Mouse (Mus musculus): ENCODE data around the gene Saa3. TPM values are rescaled to one million over a fixed set of nuclear protein-coding genes. Genes with fewer than 3 reads are reported as not detected.

The Saa3 gene
- polyA plus RNA-seq, 1 experiment from 2014 or later = 0.54 TPM

DNA sequence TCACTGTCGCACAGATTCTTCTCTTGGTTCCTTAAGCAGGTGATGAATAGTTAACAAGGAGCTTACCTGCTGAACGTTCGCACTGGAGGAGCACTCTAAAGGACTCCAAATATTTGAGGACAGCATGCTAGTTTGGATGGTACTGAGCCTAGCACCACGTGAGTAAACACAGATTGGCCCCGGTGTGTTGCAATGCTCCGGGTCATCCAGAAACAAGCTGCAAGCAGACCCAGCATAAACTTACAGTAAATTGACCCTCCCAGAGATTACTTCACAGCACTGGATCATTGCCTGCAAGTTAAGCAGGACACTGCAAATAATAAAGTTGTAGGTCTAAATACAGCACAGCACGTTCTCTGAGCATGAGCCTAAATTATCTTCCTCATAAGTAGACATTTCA is 4.0 kb upstream of the Saa3 start:
- ATAC-seq (ENCODE audit: insufficient read depth, low FRiP score) = peak; percentile 47; the same call in 1 of the 2 replicates
- Histone ChIP-seq H3K36me3 (ENCODE audit: control insufficient read depth, insufficient read depth, low read length) (no peaks in the 10 kb centered on the region), H3K9ac (ENCODE audit: low read length) (no peak overlapping the region), H3K4me2 (ENCODE audit: low read depth, low read length) (no peak overlapping the region), H3K4me1 (ENCODE audit: control insufficient read depth, insufficient read depth, low read length) (no peaks in the 10 kb centered on the region), H3K9me3 (replicated peaks; ENCODE audit: control insufficient read depth, low read length) (no peaks in the 10 kb centered on the region), H3K27ac (ENCODE audit: low read length) (no peak overlapping the region), H3K27me3 (ENCODE audit: control insufficient read depth, insufficient read depth, low read length) (no peaks in the 10 kb centered on the region), H3K4me3 (replicated peaks; ENCODE audit: low read length) (no peak overlapping the region)
- WGBS = 51% methylated on average over 7 of the region's 7 CpGs

- WGBS = 80% methylated on average over 7 of the region's 7 CpGs
- H3K4me1 ChIP-seq (ENCODE audit: control insufficient read depth, insufficient read depth, low read length) = no peaks in the 10 kb centered on the region
- no peaks in the 10 kb centered on the region for H3K27me3 ChIP-seq (ENCODE audit: control insufficient read depth, insufficient read depth, low read length)
- H3K4me3 ChIP-seq (replicated peaks; ENCODE audit: low read length) = no peak overlapping the region
- H3K27ac ChIP-seq (ENCODE audit: low read length) = no peak overlapping the region
- no peak overlapping the region for H3K9ac ChIP-seq (ENCODE audit: low read length)
- no peaks in the 10 kb centered on the region for H3K9me3 ChIP-seq (replicated peaks; ENCODE audit: control insufficient read depth, low read length)
- ATAC-seq (ENCODE audit: insufficient read depth, low FRiP score) = 0 out of 2 replicates have a peak, but pooled peaks have one; percentile 17
- H3K36me3 ChIP-seq (ENCODE audit: control insufficient read depth, insufficient read depth, low read length) = no peaks in the 10 kb centered on the region
- H3K4me2 ChIP-seq (ENCODE audit: low read depth, low read length) = no peak overlapping the region
Measured at GRCm38 (mm10) chr7:46718591-46719270, 3.2 kb upstream of the Saa3 start.

DNA sequence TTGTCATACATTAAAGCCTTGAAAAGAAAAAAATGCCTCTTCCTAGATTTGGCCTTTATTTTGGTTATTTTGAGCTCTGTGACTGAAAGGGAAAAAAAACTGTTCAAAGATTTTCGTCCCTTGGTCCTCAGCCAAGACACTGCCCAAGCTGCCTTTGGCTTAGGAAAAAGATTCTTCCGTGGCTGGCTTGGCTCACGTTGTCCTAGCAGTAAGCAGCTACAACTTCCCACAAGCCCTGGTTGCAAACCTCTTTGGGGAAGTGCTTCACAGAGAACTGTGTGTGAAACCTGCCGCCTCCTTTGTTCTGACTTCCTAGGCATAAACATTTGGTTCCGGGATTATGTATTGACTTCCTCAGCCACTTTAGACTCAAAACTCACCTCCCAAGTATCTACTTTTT is 1.4 kb upstream of the Saa3 start:
- Histone ChIP-seq H3K9ac (ENCODE audit: low read length) (no peak overlapping the region), H3K4me1 (ENCODE audit: control insufficient read depth, insufficient read depth, low read length) (no peaks in the 10 kb centered on the region), H3K4me2 (ENCODE audit: low read depth, low read length) (no peak overlapping the region), H3K9me3 (replicated peaks; ENCODE audit: control insufficient read depth, low read length) (no peaks in the 10 kb centered on the region), H3K27me3 (ENCODE audit: control insufficient read depth, insufficient read depth, low read length) (no peaks in the 10 kb centered on the region), H3K36me3 (ENCODE audit: control insufficient read depth, insufficient read depth, low read length) (no peaks in the 10 kb centered on the region), H3K4me3 (replicated peaks; ENCODE audit: low read length) (no peak overlapping the region), H3K27ac (ENCODE audit: low read length) (no peak overlapping the region)
- WGBS = 36% methylated on average over 5 of the region's 5 CpGs
- no peak for ATAC-seq (ENCODE audit: insufficient read depth, low FRiP score)

DNA sequence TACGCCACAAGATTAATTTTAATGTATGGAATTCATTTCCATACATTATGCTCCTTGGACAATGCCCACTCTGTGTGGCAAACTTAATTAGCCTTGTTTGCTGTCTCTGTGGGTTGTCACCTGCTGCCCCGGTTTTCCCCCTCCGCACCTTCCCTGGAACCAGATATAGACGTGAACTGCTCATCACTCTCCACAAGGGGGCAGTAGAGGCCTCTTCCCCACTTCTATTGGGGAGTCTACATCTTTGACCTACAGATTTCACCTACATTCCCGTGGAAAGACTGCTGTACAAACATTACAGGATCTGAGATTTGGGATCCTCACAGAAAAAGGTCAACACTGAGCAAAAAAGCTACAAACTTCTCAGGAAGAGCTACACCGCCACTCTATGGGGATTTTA is 982 bp downstream of the Saa3 start:
- Histone ChIP-seq H3K4me3 (replicated peaks; ENCODE audit: low read length) (no peak overlapping the region), H3K9me3 (replicated peaks; ENCODE audit: control insufficient read depth, low read length) (no peaks in the 10 kb centered on the region), H3K27ac (ENCODE audit: low read length) (no peak overlapping the region), H3K27me3 (ENCODE audit: control insufficient read depth, insufficient read depth, low read length) (no peaks in the 10 kb centered on the region), H3K36me3 (ENCODE audit: control insufficient read depth, insufficient read depth, low read length) (no peaks in the 10 kb centered on the region), H3K4me1 (ENCODE audit: control insufficient read depth, insufficient read depth, low read length) (peaks cover 3% of the 10 kb centered on the region; the same call in 1 of the 2 replicates), H3K4me2 (ENCODE audit: low read depth, low read length) (no peak overlapping the region), H3K9ac (ENCODE audit: low read length) (no peak overlapping the region)
- ATAC-seq (ENCODE audit: insufficient read depth, low FRiP score) = no peak
- 32% methylated on average over 6 of the region's 6 CpGs for WGBS

- peaks cover 8% of the 10 kb centered on the region; the same call in 1 of the 2 replicates for H3K4me1 ChIP-seq (ENCODE audit: control insufficient read depth, insufficient read depth, low read length)
- no peak overlapping the region for H3K4me3 ChIP-seq (replicated peaks; ENCODE audit: low read length)
- no peak overlapping the region for H3K4me2 ChIP-seq (ENCODE audit: low read depth, low read length)
- no peaks in the 10 kb centered on the region for H3K27me3 ChIP-seq (ENCODE audit: control insufficient read depth, insufficient read depth, low read length)
- no peak overlapping the region for H3K9ac ChIP-seq (ENCODE audit: low read length)
- H3K9me3 ChIP-seq (replicated peaks; ENCODE audit: control insufficient read depth, low read length) = no peaks in the 10 kb centered on the region
- no peak overlapping the region for H3K27ac ChIP-seq (ENCODE audit: low read length)
- WGBS = 63% methylated on average over 6 of the region's 6 CpGs
- ATAC-seq (ENCODE audit: insufficient read depth, low FRiP score) = no peak
- no peaks in the 10 kb centered on the region for H3K36me3 ChIP-seq (ENCODE audit: control insufficient read depth, insufficient read depth, low read length)
Measured at GRCm38 (mm10) chr7:46712250-46712649, 3.2 kb downstream of the Saa3 start.

DNA sequence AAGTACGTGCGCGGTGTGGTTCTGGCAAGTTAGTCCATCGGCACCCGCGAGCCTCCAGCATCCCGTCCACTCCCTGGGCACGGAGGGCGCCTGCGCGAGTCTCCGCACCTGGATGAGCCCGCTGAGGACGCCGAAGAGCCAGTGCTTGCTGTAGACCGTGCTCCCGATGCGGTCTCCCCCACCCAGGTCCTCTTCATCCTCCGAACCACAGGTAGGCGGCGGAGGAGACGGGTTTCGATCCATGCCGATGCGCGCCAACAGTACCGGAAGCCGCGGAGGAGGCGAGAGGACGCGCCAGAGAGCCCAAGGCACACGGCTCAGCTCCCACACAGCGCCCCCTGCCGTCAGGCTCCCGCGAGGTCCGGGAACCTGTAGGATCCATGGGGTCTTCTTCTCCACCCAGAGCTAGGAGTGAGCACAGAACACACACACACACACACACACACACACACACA is 5.1 kb downstream of the Saa3 start, which contains the start of gene Saal1:
Gene Saal1 (minus strand): TSS at position 291 of the 455 bp plus-strand sequence.
- peak; percentile 97 for ATAC-seq (ENCODE audit: insufficient read depth, low FRiP score)
- H3K27ac ChIP-seq (ENCODE audit: low read length) = peak within 1 kb of the TSS; percentile 82

DNA sequence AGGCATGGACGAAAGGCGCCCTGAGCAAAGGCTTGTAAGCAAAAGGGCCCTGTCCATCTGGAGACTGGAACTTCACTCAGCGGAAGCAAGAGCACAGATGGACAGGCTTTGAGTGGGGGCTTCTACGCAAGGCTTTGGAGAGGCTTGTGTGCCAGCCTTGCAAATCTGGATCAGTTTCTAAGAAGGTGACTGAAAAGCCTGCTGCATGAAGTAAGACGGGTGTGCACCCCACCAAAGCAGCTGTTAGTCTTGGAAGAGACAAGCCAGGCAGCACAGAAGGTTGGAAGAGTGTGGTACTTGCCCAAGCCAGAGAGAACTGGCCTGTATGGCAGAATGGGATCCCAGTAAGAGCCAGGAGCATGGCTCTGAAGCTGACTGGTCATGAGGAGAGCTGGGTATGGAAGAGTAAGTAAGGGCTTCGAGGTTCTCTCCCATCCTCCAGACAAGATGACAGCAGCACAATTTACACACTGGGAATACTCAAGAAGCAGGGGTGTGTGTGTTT is 14.9 kb downstream of the Saa3 start:
- Histone ChIP-seq H3K9me3 (replicated peaks; ENCODE audit: control insufficient read depth, low read length) (no peaks in the 10 kb centered on the region), H3K27me3 (ENCODE audit: control insufficient read depth, insufficient read depth, low read length) (no peaks in the 10 kb centered on the region), H3K27ac (ENCODE audit: low read length) (no peak overlapping the region), H3K9ac (ENCODE audit: low read length) (no peak overlapping the region), H3K4me3 (replicated peaks; ENCODE audit: low read length) (no peak overlapping the region), H3K4me2 (ENCODE audit: low read depth, low read length) (no peak overlapping the region), H3K36me3 (ENCODE audit: control insufficient read depth, insufficient read depth, low read length) (peaks cover 20% of the 10 kb centered on the region), H3K4me1 (ENCODE audit: control insufficient read depth, insufficient read depth, low read length) (no peaks in the 10 kb centered on the region)
- WGBS = 91% methylated on average over 6 of the region's 6 CpGs
- no peak for ATAC-seq (ENCODE audit: insufficient read depth, low FRiP score)

More for the DNA sequence above, 5.1 kb downstream of the Saa3 start, which contains the start of gene Saal1:
- peak within 1 kb of the TSS; percentile 60 for H3K4me2 ChIP-seq (ENCODE audit: low read depth, low read length)
- peak within 1 kb of the TSS; percentile 95 for H3K9ac ChIP-seq (ENCODE audit: low read length)
- 1% methylated on average over 38 of the region's 38 CpGs for WGBS
- no peaks in the 10 kb centered on the region for H3K9me3 ChIP-seq (replicated peaks; ENCODE audit: control insufficient read depth, low read length)
- H3K4me3 ChIP-seq (replicated peaks; ENCODE audit: low read length) = peak within 1 kb of the TSS; percentile 96
- no peaks in the 10 kb centered on the region for H3K27me3 ChIP-seq (ENCODE audit: control insufficient read depth, insufficient read depth, low read length)
- no peaks in the 10 kb centered on the region for H3K36me3 ChIP-seq (ENCODE audit: control insufficient read depth, insufficient read depth, low read length)
- H3K4me1 ChIP-seq (ENCODE audit: control insufficient read depth, insufficient read depth, low read length) = peaks cover 8% of the 10 kb centered on the region; the same call in 1 of the 2 replicates

GRCm38 (mm10) chr7:46696754-46697153 is 18.7 kb downstream of the Saa3 start:
- Histone ChIP-seq H3K27me3 (ENCODE audit: control insufficient read depth, insufficient read depth, low read length) (no peaks in the 10 kb centered on the region), H3K36me3 (ENCODE audit: control insufficient read depth, insufficient read depth, low read length) (peaks cover 17% of the 10 kb centered on the region; the same call in 1 of the 2 replicates), H3K9ac (ENCODE audit: low read length) (no peak overlapping the region), H3K27ac (ENCODE audit: low read length) (no peak overlapping the region), H3K4me3 (replicated peaks; ENCODE audit: low read length) (no peak overlapping the region), H3K4me1 (ENCODE audit: control insufficient read depth, insufficient read depth, low read length) (no peaks in the 10 kb centered on the region), H3K4me2 (ENCODE audit: low read depth, low read length) (no peak overlapping the region), H3K9me3 (replicated peaks; ENCODE audit: control insufficient read depth, low read length) (no peaks in the 10 kb centered on the region)
- no peak for ATAC-seq (ENCODE audit: insufficient read depth, low FRiP score)
- WGBS = 82% methylated on average over 1 of the region's 1 CpGs

- Histone ChIP-seq H3K9ac (ENCODE audit: low read length) (no peak overlapping the region), H3K27ac (ENCODE audit: low read length) (no peak overlapping the region), H3K4me3 (replicated peaks; ENCODE audit: low read length) (no peak overlapping the region), H3K4me1 (ENCODE audit: control insufficient read depth, insufficient read depth, low read length) (no peaks in the 10 kb centered on the region), H3K4me2 (ENCODE audit: low read depth, low read length) (no peak overlapping the region), H3K9me3 (replicated peaks; ENCODE audit: control insufficient read depth, low read length) (no peaks in the 10 kb centered on the region), H3K36me3 (ENCODE audit: control insufficient read depth, insufficient read depth, low read length) (peaks cover 4% of the 10 kb centered on the region; the same call in 1 of the 2 replicates), H3K27me3 (ENCODE audit: control insufficient read depth, insufficient read depth, low read length) (no peaks in the 10 kb centered on the region)
- 91% methylated on average over 5 of the region's 5 CpGs for WGBS
- ATAC-seq (ENCODE audit: insufficient read depth, low FRiP score) = no peak
Measured at GRCm38 (mm10) chr7:46686827-46687226, 28.7 kb downstream of the Saa3 start.
